Mouse (Mus musculus): ENCODE measurements around the gene Slc35f1. TPM values are rescaled to one million over a fixed set of nuclear protein-coding genes. Genes with fewer than 3 reads are reported as not detected.

Gene Slc35f1
- polyA plus RNA-seq, 2 experiments: 0.01 TPM; not detected in 1

DNA sequence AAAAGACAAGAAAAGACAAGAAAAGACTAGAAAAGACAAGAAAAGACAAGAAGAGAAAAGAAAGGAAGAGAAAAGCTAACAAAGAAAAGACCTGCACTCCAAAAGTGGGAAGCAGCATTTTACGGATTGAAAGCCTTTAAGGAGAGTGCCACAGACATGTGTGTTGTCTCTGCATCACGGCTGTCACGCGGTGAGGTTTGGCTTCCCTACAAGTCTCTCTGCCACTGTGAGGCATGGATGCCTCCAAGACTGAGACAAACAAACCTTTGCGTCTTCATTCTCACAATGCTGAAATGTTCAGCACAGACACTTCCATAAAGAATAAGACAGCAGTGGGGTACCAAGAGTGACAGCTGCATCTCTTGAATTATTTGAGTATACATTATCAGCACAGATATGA lies 124.0 kb downstream of the Slc35f1 start:
- TF ChIP-seq CTCF (IDR thresholded peaks at IDR 0.05; ENCODE audit: low read depth): no peak
- TF ChIP-seq EP300 (IDR thresholded peaks at IDR 0.05; ENCODE audit: low read depth): no peak
- H3K36me3 ChIP-seq (replicated peaks; ENCODE audit: control insufficient read depth, insufficient read depth, low read depth): no peaks in the 10 kb centered on the region
- no peaks in the 10 kb centered on the region for H3K4me1 ChIP-seq (replicated peaks; ENCODE audit: control insufficient read depth in 2 of 2, insufficient read depth in 2 of 2, low read length in 1 of 2)
- no peaks in the 10 kb centered on the region for H3K9me3 ChIP-seq (ENCODE audit: control insufficient read depth, low read length)
- no peaks in the 10 kb centered on the region for H3K27me3 ChIP-seq (ENCODE audit: control insufficient read depth, insufficient read depth, low read length)
- H3K9ac ChIP-seq (replicated peaks): no peak overlapping the region
- DNase-seq (ENCODE audit: low read depth in 3 of 3, low spot score in 3 of 3): no peak
- ATAC-seq (ENCODE audit: insufficient read depth): no peak
- H3K4me3 ChIP-seq (ENCODE audit: insufficient read depth in 1 of 2, low read depth in 2 of 2, low read length in 2 of 2): no peak overlapping the region
- 63% methylated on average over 5 of the region's 5 CpGs for WGBS (ENCODE audit: insufficient replicate concordance)
- no peak overlapping the region for H3K27ac ChIP-seq
- H3K4me2 ChIP-seq (ENCODE audit: low read depth): no peak overlapping the region

GRCm38 (mm10) chr10:52819661-52820060 lies 129.3 kb downstream of the Slc35f1 start:
- Histone ChIP-seq H3K9ac (replicated peaks) (no peak overlapping the region), H3K36me3 (replicated peaks; ENCODE audit: control insufficient read depth, insufficient read depth, low read depth) (no peaks in the 10 kb centered on the region), H3K9me3 (ENCODE audit: control insufficient read depth, low read length) (no peaks in the 10 kb centered on the region), H3K4me2 (ENCODE audit: low read depth) (no peak overlapping the region), H3K27me3 (ENCODE audit: control insufficient read depth, insufficient read depth, low read length) (no peaks in the 10 kb centered on the region), H3K27ac (no peak overlapping the region), H3K4me3 (ENCODE audit: insufficient read depth in 1 of 2, low read depth in 2 of 2, low read length in 2 of 2) (no peak overlapping the region), H3K4me1 (replicated peaks; ENCODE audit: control insufficient read depth in 2 of 2, insufficient read depth in 2 of 2, low read length in 1 of 2) (no peaks in the 10 kb centered on the region)
- ATAC-seq (ENCODE audit: insufficient read depth): no peak
- 45% methylated on average over 1 of the region's 1 CpGs for WGBS (ENCODE audit: insufficient replicate concordance)
- DNase-seq (ENCODE audit: low read depth in 3 of 3, low spot score in 3 of 3): no peak
- TF ChIP-seq CTCF (IDR thresholded peaks at IDR 0.05; ENCODE audit: low read depth) (no peak), EP300 (IDR thresholded peaks at IDR 0.05; ENCODE audit: low read depth) (no peak)

DNA sequence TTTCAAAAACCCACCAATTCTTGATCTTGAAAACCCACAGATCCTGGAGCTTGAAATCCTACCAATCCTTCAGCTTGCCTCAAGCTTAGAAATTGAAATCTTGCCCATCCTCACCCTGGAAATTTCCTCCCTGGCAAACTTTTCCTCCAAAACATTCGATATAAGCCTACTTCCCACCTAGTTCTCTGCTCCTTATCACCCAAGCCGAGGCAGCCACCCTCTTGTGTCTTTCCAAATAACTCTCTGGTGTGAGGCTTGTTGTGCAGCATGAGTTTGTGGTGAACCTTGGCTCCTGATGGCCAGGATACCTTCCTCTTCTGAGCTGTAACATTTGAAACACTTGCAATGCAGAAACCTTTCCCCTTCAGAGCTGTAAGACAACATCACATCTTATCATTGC lies 132.6 kb downstream of the Slc35f1 start:
- DNase-seq (ENCODE audit: low read depth in 3 of 3, low spot score in 3 of 3) (no peak), ATAC-seq (ENCODE audit: insufficient read depth) (no peak)
- H3K9me3 ChIP-seq (ENCODE audit: control insufficient read depth, low read length): no peaks in the 10 kb centered on the region
- no peaks in the 10 kb centered on the region for H3K4me1 ChIP-seq (replicated peaks; ENCODE audit: control insufficient read depth in 2 of 2, insufficient read depth in 2 of 2, low read length in 1 of 2)
- H3K27me3 ChIP-seq (ENCODE audit: control insufficient read depth, insufficient read depth, low read length): no peaks in the 10 kb centered on the region
- WGBS (ENCODE audit: insufficient replicate concordance): 29% methylated on average over 2 of the region's 2 CpGs
- H3K4me3 ChIP-seq (ENCODE audit: insufficient read depth in 1 of 2, low read depth in 2 of 2, low read length in 2 of 2): no peak overlapping the region
- TF ChIP-seq CTCF (IDR thresholded peaks at IDR 0.05; ENCODE audit: low read depth) (no peak), EP300 (IDR thresholded peaks at IDR 0.05; ENCODE audit: low read depth) (no peak)
- no peak overlapping the region for H3K4me2 ChIP-seq (ENCODE audit: low read depth)
- H3K36me3 ChIP-seq (replicated peaks; ENCODE audit: control insufficient read depth, insufficient read depth, low read depth): no peaks in the 10 kb centered on the region
- H3K27ac ChIP-seq: no peak overlapping the region
- no peak overlapping the region for H3K9ac ChIP-seq (replicated peaks)

DNA sequence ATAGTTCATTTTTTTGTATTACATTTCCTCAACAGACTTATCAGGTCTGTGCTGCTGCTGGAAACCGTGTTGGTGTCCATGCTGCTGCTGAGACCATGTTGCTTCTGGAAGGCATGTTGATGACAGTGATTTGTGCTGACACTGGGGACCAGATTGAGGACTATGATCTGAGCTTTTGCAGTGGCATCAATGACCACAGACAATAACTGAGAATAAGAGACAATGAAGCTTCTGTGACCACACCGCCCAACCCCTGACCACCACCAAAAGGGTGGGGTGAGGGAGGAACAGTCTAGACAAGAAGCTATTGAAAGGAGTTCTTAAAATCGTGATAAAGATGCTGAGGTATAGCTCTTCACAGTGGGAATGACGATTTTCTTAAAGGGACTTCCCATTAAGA lies 135.4 kb downstream of the Slc35f1 start:
- no peaks in the 10 kb centered on the region for H3K36me3 ChIP-seq (replicated peaks; ENCODE audit: control insufficient read depth, insufficient read depth, low read depth)
- no peak overlapping the region for H3K9ac ChIP-seq (replicated peaks)
- no peaks in the 10 kb centered on the region for H3K27me3 ChIP-seq (ENCODE audit: control insufficient read depth, insufficient read depth, low read length)
- no peak overlapping the region for H3K4me3 ChIP-seq (ENCODE audit: insufficient read depth in 1 of 2, low read depth in 2 of 2, low read length in 2 of 2)
- WGBS (ENCODE audit: insufficient replicate concordance): 45% methylated on average over 4 of the region's 4 CpGs
- no peaks in the 10 kb centered on the region for H3K9me3 ChIP-seq (ENCODE audit: control insufficient read depth, low read length)
- no peaks in the 10 kb centered on the region for H3K4me1 ChIP-seq (replicated peaks; ENCODE audit: control insufficient read depth in 2 of 2, insufficient read depth in 2 of 2, low read length in 1 of 2)
- ATAC-seq (ENCODE audit: insufficient read depth) (no peak), DNase-seq (ENCODE audit: low read depth in 3 of 3, low spot score in 3 of 3) (no peak)
- no peak overlapping the region for H3K27ac ChIP-seq
- H3K4me2 ChIP-seq (ENCODE audit: low read depth): no peak overlapping the region
- TF ChIP-seq CTCF (IDR thresholded peaks at IDR 0.05; ENCODE audit: low read depth): no peak
- TF ChIP-seq EP300 (IDR thresholded peaks at IDR 0.05; ENCODE audit: low read depth): no peak

GRCm38 (mm10) chr10:52840819-52841218 lies 150.5 kb downstream of the Slc35f1 start:
- WGBS (ENCODE audit: insufficient replicate concordance): 44% methylated on average over 2 of the region's 2 CpGs
- H3K4me2 ChIP-seq (ENCODE audit: low read depth): no peak overlapping the region
- H3K9ac ChIP-seq (replicated peaks): no peak overlapping the region
- no peak overlapping the region for H3K27ac ChIP-seq
- H3K9me3 ChIP-seq (ENCODE audit: control insufficient read depth, low read length): no peaks in the 10 kb centered on the region
- no peak for ATAC-seq (ENCODE audit: insufficient read depth)
- DNase-seq (ENCODE audit: low read depth in 3 of 3, low spot score in 3 of 3): no peak
- no peak overlapping the region for H3K4me3 ChIP-seq (ENCODE audit: insufficient read depth in 1 of 2, low read depth in 2 of 2, low read length in 2 of 2)
- H3K36me3 ChIP-seq (replicated peaks; ENCODE audit: control insufficient read depth, insufficient read depth, low read depth): no peaks in the 10 kb centered on the region
- TF ChIP-seq EP300 (IDR thresholded peaks at IDR 0.05; ENCODE audit: low read depth) (no peak), CTCF (IDR thresholded peaks at IDR 0.05; ENCODE audit: low read depth) (no peak)
- H3K4me1 ChIP-seq (replicated peaks; ENCODE audit: control insufficient read depth in 2 of 2, insufficient read depth in 2 of 2, low read length in 1 of 2): no peaks in the 10 kb centered on the region
- no peaks in the 10 kb centered on the region for H3K27me3 ChIP-seq (ENCODE audit: control insufficient read depth, insufficient read depth, low read length)

Data from liver, embryonic 14.5 days (tissue).